In genomic region chr10:61452645-61453044, GRCm38 (mm10) we compare ENCODE assay signal across 7 mouse cellular contexts. TPM values are rescaled to one million over a fixed set of nuclear protein-coding genes. Genes with fewer than 3 reads are reported as not detected.
DNase-seq lines count a peak whose midpoint lies in the region; ATAC-seq lines count a peak whose summit lies in the region.

TSS of gene Eif4ebp2 (minus strand) at chr10:61452661.

- peak; percentile 99 for DNase-seq in adrenal gland, adult 2 months
- DNase-seq in embryo, embryonic 11.5 days (ENCODE audit: low read depth, low spot score) = peak; percentile 99
- peak; percentile 98 to 99 for DNase-seq in gastrocnemius, postnatal 36 days
- DNase-seq in left cerebral cortex, postnatal 25 days (ENCODE audit: low spot score in 2 of 2) = peak; percentile 97 to 99
- peak; percentile 100 for DNase-seq in midbrain, embryonic 10.5 days (ENCODE audit: low spot score)
- peak; percentile 96 for DNase-seq in right cerebral cortex, postnatal 4 days

- no peaks in the 10 kb centered on the region for H3K36me3 ChIP-seq in intestine, embryonic 15.5 days
- peaks cover 32% of the 10 kb centered on the region for H3K36me3 ChIP-seq in midbrain, embryonic 10.5 days

- no peaks in the 10 kb centered on the region for H3K27me3 ChIP-seq in intestine, embryonic 15.5 days (replicated peaks)
- H3K27me3 ChIP-seq in midbrain, embryonic 10.5 days (ENCODE audit: low read depth, poor library complexity, severe bottlenecking) = no peaks in the 10 kb centered on the region

- intact Hi-C loops in gastrocnemius, postnatal 36 days (cut with DNase I) = no loop called here
- intact Hi-C loops in left cerebral cortex, postnatal 25 days (cut with DNase I) = no loop called here

- peaks cover 23% of the 10 kb centered on the region for H3K4me1 ChIP-seq in intestine, embryonic 15.5 days (replicated peaks)
- H3K4me1 ChIP-seq in midbrain, embryonic 10.5 days = peaks cover 31% of the 10 kb centered on the region

- no peaks in the 10 kb centered on the region for H3K9me3 ChIP-seq in intestine, embryonic 15.5 days
- no peaks in the 10 kb centered on the region for H3K9me3 ChIP-seq in midbrain, embryonic 10.5 days (replicated peaks)

- 0% methylated on average over 34 of the region's 36 CpGs for WGBS in intestine, embryonic 15.5 days
- under 1% methylated on average over 31 of the region's 36 CpGs for WGBS in midbrain, embryonic 10.5 days

- peak within 1 kb of the TSS; percentile 77 for H3K4me2 ChIP-seq in intestine, embryonic 15.5 days (replicated peaks)

- H3K27ac ChIP-seq in intestine, embryonic 15.5 days = peak within 1 kb of the TSS; percentile 80
- H3K27ac ChIP-seq in midbrain, embryonic 10.5 days (replicated peaks) = peak within 1 kb of the TSS; percentile 93

- H3K9ac ChIP-seq in intestine, embryonic 15.5 days = peak within 1 kb of the TSS; percentile 96

- ATAC-seq in intestine, embryonic 15.5 days = peak; percentile 98

- H3K4me3 ChIP-seq in intestine, embryonic 15.5 days (replicated peaks) = peak within 1 kb of the TSS; percentile 97
- H3K4me3 ChIP-seq in midbrain, embryonic 10.5 days = peak within 1 kb of the TSS; percentile 100

RNA-seq across cellular contexts. Expression of gene Eif4ebp2, which starts in this region (rescaled TPM):
- total RNA-seq in adrenal gland, adult 2 months (2021) = 10 to 100 TPM; 94.9 to 96.2 TPM
- 68.1 and 88.7 TPM in 2 replicates for polyA plus RNA-seq in adrenal gland, adult 2 months (2012; rRNA removed)
- total RNA-seq in gastrocnemius, postnatal 36 days (2021) = 100 to 1,000 TPM; 115 to 116 TPM
- polyA plus RNA-seq in intestine, embryonic 15.5 days (2015; fragmentation: Nextera tagmentation; extraction: Ambion mirVana) = 74.4 and 80.6 TPM in 2 replicates
- total RNA-seq in left cerebral cortex, postnatal 25 days (2021) = 10 to 100 TPM; 47.7 to 51.4 TPM
- 85.4 and 89.4 TPM in 2 replicates for polyA plus RNA-seq in midbrain, embryonic 10.5 days (2016; fragmentation: Nextera tagmentation; extraction: Ambion mirVana)

Comparison
In these comparisons a context has a peak if more than half of its experiments do, and no peak if none do; other contexts are left out.
1. Peak in every context shown above with its lines: DNase-seq, ATAC-seq, H3K4me3 ChIP-seq and H3K27ac ChIP-seq.